Mouse (Mus musculus) spleen, adult 2 months (tissue): ENCODE measurements at regions not wholly inside any gene's neighbourhood (a gene's known extent, or its start where the extent isn't known, plus 50 kb on each side); places are given as distances from the start of the nearest gene placed in this dataset.

Experiments
- DNase-seq, 2 experiments: peaks; one replicate each; pipeline versions ENCODE4 v3.0.0 to v3.0.0-alpha.2; 2012 to 2021; ENCODE audit warnings: low spot score in 2 of 2, low read depth in 1 of 2
- H3K27ac ChIP-seq: fragments of 200-500 bp; 2 replicates; pipeline ENCODE4 v1.5.1; 2012; ENCODE audit warnings: low read length, inconsistent platforms; ENCODE audit not compliant: insufficient read depth
- H3K27me3 ChIP-seq: fragments of 200-500 bp; 2 replicates; pipeline ENCODE4 v1.6.1; 2012; ENCODE audit warnings: mild to moderate bottlenecking, moderate library complexity, low read length, inconsistent platforms; ENCODE audit not compliant: control insufficient read depth, insufficient read depth
- H3K36me3 ChIP-seq: fragments of 200-500 bp; 2 replicates; pipeline ENCODE4 v1.6.1; 2012; ENCODE audit warnings: mild to moderate bottlenecking, low read length, inconsistent platforms; ENCODE audit not compliant: control insufficient read depth, insufficient read depth
- H3K4me1 ChIP-seq: fragments of 200-500 bp; 2 replicates; pipeline ENCODE4 v1.6.1; 2011; ENCODE audit warnings: inconsistent platforms; ENCODE audit not compliant: control insufficient read depth, insufficient read depth, insufficient read length
- H3K4me3 ChIP-seq: fragments of 200-500 bp; 2 replicates; pipeline ENCODE4 v1.5.1; 2011; ENCODE audit warnings: mild to moderate bottlenecking, inconsistent platforms; ENCODE audit not compliant: insufficient read depth, insufficient read length; ENCODE audit errors: extremely low read depth
- CTCF ChIP-seq: fragments of 200-500 bp; IDR thresholded peaks from 2 replicates; pipeline ENCODE4 v1.5.1; 2011; ENCODE audit warnings: mild to moderate bottlenecking, inconsistent platforms; ENCODE audit not compliant: insufficient read depth, insufficient read length, insufficient replicate concordance; ENCODE audit errors: extremely low read depth
- POLR2A ChIP-seq: fragments of 200-500 bp; IDR thresholded peaks from 2 replicates; pipeline ENCODE4 v1.6.1; 2011; ENCODE audit warnings: low read depth, low read length, inconsistent platforms
- WGBS: fragments of 180-500 bp; shearing (Covaris S2); methylation state at CpG from one replicate; pipeline ENCODE4 v1.1.7; 2018; 5-methylcytosine and 5-hydroxymethylcytosine counted together

DNA sequence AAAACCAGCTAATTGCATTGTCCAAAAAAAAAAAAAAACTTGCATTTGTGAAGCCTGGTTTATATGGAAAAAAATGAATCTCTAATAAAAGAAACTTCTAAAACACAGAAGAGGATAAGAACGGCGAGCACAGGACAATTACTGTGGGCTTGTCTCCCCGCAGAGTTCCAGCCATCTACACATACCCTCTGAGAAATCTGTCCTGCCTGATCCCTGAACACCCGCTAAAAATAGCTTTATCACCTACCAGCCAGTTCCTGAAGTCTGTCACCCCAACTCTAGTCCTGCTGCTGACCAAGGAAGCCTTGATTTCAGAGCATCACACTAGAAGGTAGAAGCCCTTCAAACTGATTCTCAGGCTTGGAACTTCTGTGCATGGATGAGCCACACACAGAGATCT is 173.7 kb upstream of the Prr30 start:
- Histone ChIP-seq H3K4me1 (no peaks in the 10 kb centered on the region), H3K4me3 (no peak overlapping the region), H3K27me3 (no peaks in the 10 kb centered on the region), H3K36me3 (no peaks in the 10 kb centered on the region), H3K27ac (no peak overlapping the region)
- no peak for DNase-seq
- TF ChIP-seq CTCF (no peak), POLR2A (no peak)
- WGBS = 89% methylated on average over 4 of the region's 4 CpGs

DNA sequence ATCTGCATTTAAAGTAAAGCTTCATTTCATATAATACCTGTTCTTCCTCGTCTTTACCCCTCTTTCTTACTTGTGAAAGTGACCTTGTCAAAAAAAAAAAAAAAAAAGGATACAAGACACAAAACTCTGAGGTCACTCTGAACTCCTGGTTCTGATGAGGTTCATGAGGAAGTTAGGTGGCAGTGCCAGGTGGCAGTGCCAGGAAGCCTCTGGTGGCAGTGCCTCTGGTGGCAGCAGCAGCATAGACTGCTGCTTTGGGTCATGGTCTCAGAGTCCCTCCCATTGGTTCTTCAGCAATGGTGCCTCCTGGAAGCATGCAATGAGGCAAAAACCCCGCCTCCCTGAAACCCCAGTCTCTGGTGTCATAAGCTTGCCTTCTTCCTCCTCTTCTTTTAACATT is 159.7 kb upstream of the Prr30 start:
- no peak for TF ChIP-seq CTCF
- TF ChIP-seq POLR2A = no peak
- no peak overlapping the region for H3K4me3 ChIP-seq
- no peaks in the 10 kb centered on the region for H3K36me3 ChIP-seq
- H3K4me1 ChIP-seq = no peaks in the 10 kb centered on the region
- H3K27me3 ChIP-seq = no peaks in the 10 kb centered on the region
- DNase-seq = no peak
- 60% methylated on average over 2 of the region's 2 CpGs for WGBS
- H3K27ac ChIP-seq = no peak overlapping the region

GRCm38 (mm10) chr14:101353009-101353378 is 152.9 kb upstream of the Prr30 start:
- Histone ChIP-seq H3K4me1 (no peaks in the 10 kb centered on the region), H3K36me3 (no peaks in the 10 kb centered on the region), H3K27ac (no peak overlapping the region), H3K27me3 (no peaks in the 10 kb centered on the region), H3K4me3 (no peak overlapping the region)
- TF ChIP-seq CTCF = no peak
- TF ChIP-seq POLR2A = no peak
- no peak for DNase-seq
- WGBS = 76% methylated on average over 3 of the region's 3 CpGs

GRCm38 (mm10) chr14:101352046-101353008 is 152.2 kb upstream of the Prr30 start:
- no peak overlapping the region; the same call in 1 of the 2 replicates for H3K4me3 ChIP-seq
- 71% methylated on average over 6 of the region's 6 CpGs for WGBS
- TF ChIP-seq POLR2A (no peak), CTCF (no peak)
- H3K27me3 ChIP-seq = no peaks in the 10 kb centered on the region
- no peak overlapping the region for H3K27ac ChIP-seq
- no peaks in the 10 kb centered on the region for H3K4me1 ChIP-seq
- no peak for DNase-seq
- H3K36me3 ChIP-seq = no peaks in the 10 kb centered on the region

GRCm38 (mm10) chr14:101340331-101340730 is 140.2 kb upstream of the Prr30 start:
- Histone ChIP-seq H3K27ac (no peak overlapping the region), H3K4me1 (no peaks in the 10 kb centered on the region), H3K36me3 (no peaks in the 10 kb centered on the region), H3K4me3 (no peak overlapping the region), H3K27me3 (no peaks in the 10 kb centered on the region)
- 93% methylated on average over 1 of the region's 1 CpGs for WGBS
- DNase-seq = no peak
- TF ChIP-seq POLR2A (no peak), CTCF (no peak)

GRCm38 (mm10) chr14:101332015-101332414 is 131.9 kb upstream of the Prr30 start:
- TF ChIP-seq POLR2A (no peak), CTCF (no peak)
- H3K4me1 ChIP-seq = no peaks in the 10 kb centered on the region
- H3K4me3 ChIP-seq = no peak overlapping the region
- 75% methylated on average over 4 of the region's 4 CpGs for WGBS
- H3K36me3 ChIP-seq = no peaks in the 10 kb centered on the region
- H3K27me3 ChIP-seq = no peaks in the 10 kb centered on the region
- no peak overlapping the region for H3K27ac ChIP-seq
- DNase-seq = no peak

DNA sequence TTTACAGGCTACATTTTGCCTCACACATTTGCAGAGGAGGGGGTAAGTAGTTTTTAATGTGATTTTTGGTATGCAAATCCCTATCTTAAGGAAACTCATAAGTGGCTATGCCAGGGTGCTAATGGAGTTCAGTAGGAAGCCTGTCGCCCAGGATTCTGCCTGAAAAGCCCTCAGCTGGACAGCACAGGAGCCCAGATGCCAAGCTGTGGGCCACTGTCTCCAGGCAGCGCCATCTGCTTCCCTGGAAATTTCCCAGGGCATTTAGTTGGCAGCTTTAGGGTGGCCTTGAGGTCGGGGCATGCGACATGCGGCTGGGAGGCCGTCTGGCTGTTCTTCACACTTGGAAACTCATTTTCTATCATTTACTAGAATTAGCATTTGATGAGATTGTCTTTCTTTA is 127.3 kb upstream of the Prr30 start:
- H3K4me3 ChIP-seq = no peak overlapping the region
- no peaks in the 10 kb centered on the region for H3K4me1 ChIP-seq
- 85% methylated on average over 6 of the region's 6 CpGs for WGBS
- TF ChIP-seq CTCF (no peak), POLR2A (no peak)
- no peaks in the 10 kb centered on the region for H3K27me3 ChIP-seq
- no peak overlapping the region for H3K27ac ChIP-seq
- no peak for DNase-seq
- H3K36me3 ChIP-seq = no peaks in the 10 kb centered on the region
